8 mouse cellular contexts compared by ENCODE assay signal in genomic region chr6:127767201-127767705, GRCm38 (mm10). TPM values are rescaled to one million over a fixed set of nuclear protein-coding genes. Genes with fewer than 3 reads are reported as not detected.
A peak's percentile ranks its signal among the peaks of the same experiment; 100 is the strongest.
DNase-seq lines count a peak whose midpoint lies in the region; ATAC-seq and TF ChIP-seq lines count a peak whose summit lies in the region.

No protein-coding gene starts in this region.

- intact Hi-C loops in left cerebral cortex, adult 2 months (cut with DNase I), result loop anchor here (2.0 kb wide), 1 partner anchor 142 kb away; no protein-coding TSS in a partner anchor

- peak overlapping the region; percentile 98 for H3K27ac ChIP-seq in left cerebral cortex, adult 2 months
- H3K27ac ChIP-seq in olfactory bulb, adult 2 months (ENCODE audit: insufficient read depth, low read depth, low read length), result peak overlapping the region; percentile 66

- peaks cover 24% of the 10 kb centered on the region for H3K4me1 ChIP-seq in megakaryocyte, embryonic 14.5 days
- H3K4me1 ChIP-seq in olfactory bulb, adult 2 months (ENCODE audit: control insufficient read depth, insufficient read depth, low read length), result peaks cover 16% of the 10 kb centered on the region

- TF ChIP-seq POLR2A in olfactory bulb, adult 2 months (IDR thresholded peaks at IDR 0.05; ENCODE audit: insufficient read depth, low read depth, low read length), result 0 out of 2 replicates have a peak, but pooled peaks have one; percentile 9

- H3K9me3 ChIP-seq in megakaryocyte, embryonic 14.5 days, result 0 out of 2 replicates have a peak, but pooled peaks cover 10% of the 10 kb centered on the region

- TF ChIP-seq CTCF in left cerebral cortex, adult 2 months (IDR thresholded peaks at IDR 0.05), result no peak; the same call in none of the 2 replicates
- TF ChIP-seq CTCF in olfactory bulb, adult 2 months (IDR thresholded peaks at IDR 0.05; ENCODE audit: insufficient read depth, low read depth, low read length), result no peak

- peak overlapping the region; percentile 67 for H3K4me3 ChIP-seq in megakaryocyte, embryonic 14.5 days (replicated peaks)
- H3K4me3 ChIP-seq in left cerebral cortex, adult 2 months, result peak overlapping the region; percentile 63
- H3K4me3 ChIP-seq in olfactory bulb, adult 2 months (ENCODE audit: insufficient read depth, low read depth, low read length), result peak overlapping the region; percentile 74

- H3K27me3 ChIP-seq in megakaryocyte, embryonic 14.5 days (replicated peaks), result peaks cover 97% of the 10 kb centered on the region

- under 1% methylated on average over 18 of the region's 18 CpGs for WGBS in olfactory bulb, adult 2 months

- ATAC-seq in megakaryocyte, adult 5-6 weeks (ENCODE audit: poor library complexity, severe bottlenecking), result no peak
- ATAC-seq in megakaryocyte progenitor cell, adult 5-6 weeks (replicated peaks; ENCODE audit: poor library complexity), result no peak

- no peaks in the 10 kb centered on the region for H3K36me3 ChIP-seq in megakaryocyte, embryonic 14.5 days (replicated peaks; ENCODE audit: low read length)

- DNase-seq in cerebellum, adult 11 months, result peak; percentile 19
- no peak for DNase-seq in cerebellum, adult 9-11 months
- DNase-seq in left cerebral cortex, adult 2 months (ENCODE audit: extremely low spot score in 1 of 2, low spot score in 2 of 2), result peak in 1 of 2 experiments; percentile 61
- DNase-seq in kidney, adult 8-10 months, result no peak

RNA-seq across cellular contexts. Expression of gene Prmt8, which starts 2.0 kb away (rescaled TPM):
- 0.21 and 2.2 TPM in 2 replicates for polyA plus RNA-seq in megakaryocyte, embryonic 14.5 days (2012; ENCODE audit: insufficient read depth, low replicate concordance)
- not detected in 2 replicates for total RNA-seq in megakaryocyte, adult 5-6 weeks (2015)
- total RNA-seq in megakaryocyte, adult 5-6 weeks (2017), result not detected in 2 replicates
- 10 to 100 TPM; 87.4 to 98.2 TPM for total RNA-seq in left cerebral cortex, adult 2 months (2021)
- polyA plus RNA-seq in olfactory bulb, adult 2 months (2012; ENCODE audit: insufficient read depth, insufficient read length, low replicate concordance, missing spikeins), result 187 TPM in 1 of 2 replicates, not detected in the other
- not detected in 2 replicates for total RNA-seq in megakaryocyte progenitor cell, adult 5-6 weeks (2015)
- total RNA-seq in megakaryocyte progenitor cell, adult 5-6 weeks (2017), result not detected in 2 replicates

Comparison
In these comparisons a context has a peak if more than half of its experiments do, and no peak if none do; other contexts are left out.
1. RNA of gene Prmt8, which starts 2.0 kb away (total RNA-seq): 87.4 to 98.2 TPM in left cerebral cortex, adult 2 months; not detected in megakaryocyte, adult 5-6 weeks and not detected in megakaryocyte progenitor cell, adult 5-6 weeks; every median in the first group is over 10 times any median in the second.
2. Peak in every context shown above with its lines, with median percentiles within 50 percentile points of each other: H3K4me3 ChIP-seq.